Mouse (Mus musculus) stomach, embryonic 16.5 days (tissue): ENCODE data around the gene Rpain. TPM values are rescaled to one million over a fixed set of nuclear protein-coding genes. Genes with fewer than 3 reads are reported as not detected.

Experiments
- ATAC-seq: fragments of 200-750 bp; cut with Nextera tagmentation; 2 replicates; pipeline ENCODE4 v1.8.0; 2017; ENCODE audit warnings: moderate number of reproducible peaks, moderate TSS enrichment; ENCODE audit not compliant: insufficient read depth, low FRiP score
- H3K27ac ChIP-seq: fragments of 300-500 bp; sonication (generic); 2 replicates; pipeline ENCODE4 v1.5.1; 2014; ENCODE audit warnings: low read length
- H3K27me3 ChIP-seq: fragments of 300-500 bp; sonication (generic); 2 replicates; pipeline ENCODE4 v1.6.1; 2014; ENCODE audit warnings: low read length, control low read depth, mixed read lengths; ENCODE audit not compliant: control insufficient read depth, insufficient read depth
- H3K36me3 ChIP-seq: fragments of 300-500 bp; sonication (generic); 2 replicates; pipeline ENCODE4 v1.6.1; 2014; ENCODE audit warnings: low read length; ENCODE audit not compliant: control insufficient read depth, insufficient read depth
- H3K4me1 ChIP-seq: fragments of 300-500 bp; sonication (generic); 2 replicates; pipeline ENCODE4 v1.6.1; 2014; ENCODE audit warnings: low read length, control low read depth, mixed read lengths; ENCODE audit not compliant: control insufficient read depth, insufficient read depth
- H3K4me2 ChIP-seq: fragments of 300-500 bp; sonication (generic); 2 replicates; pipeline ENCODE4 v1.6.1; 2014; ENCODE audit warnings: low read depth, low read length, mixed read lengths
- H3K4me3 ChIP-seq: fragments of 300-500 bp; sonication (generic); replicated peaks from 2 replicates; pipeline ENCODE4 v1.5.1; 2014; ENCODE audit warnings: mild to moderate bottlenecking, low read length
- H3K9ac ChIP-seq: fragments of 300-500 bp; sonication (generic); 2 replicates; pipeline ENCODE4 v1.6.1; 2014; ENCODE audit warnings: low read length
- H3K9me3 ChIP-seq: fragments of 300-500 bp; sonication (generic); replicated peaks from 2 replicates; pipeline ENCODE4 v1.6.1; 2016; ENCODE audit warnings: low read length, control low read depth; ENCODE audit not compliant: control insufficient read depth
- WGBS: fragments of 180-500 bp; shearing (Covaris S2); extraction: QIAGEN DNeasy Blood & Tissue Kit; methylation state at CpG from one replicate; pipeline ENCODE4 v1.1.7; 2014; 5-methylcytosine and 5-hydroxymethylcytosine counted together
- polyA plus RNA-seq: library from polyadenylated mRNA; unstranded; fragments of >200 nt; fragmentation: Nextera tagmentation; extraction: Ambion mirVana; gene quantifications from 2 replicates; pipeline ENCODE4 v1.2.1, GENCODE M21; 2015

Gene Rpain
- polyA plus RNA-seq, 1 experiment from 2014 or later: 72.2 TPM

DNA sequence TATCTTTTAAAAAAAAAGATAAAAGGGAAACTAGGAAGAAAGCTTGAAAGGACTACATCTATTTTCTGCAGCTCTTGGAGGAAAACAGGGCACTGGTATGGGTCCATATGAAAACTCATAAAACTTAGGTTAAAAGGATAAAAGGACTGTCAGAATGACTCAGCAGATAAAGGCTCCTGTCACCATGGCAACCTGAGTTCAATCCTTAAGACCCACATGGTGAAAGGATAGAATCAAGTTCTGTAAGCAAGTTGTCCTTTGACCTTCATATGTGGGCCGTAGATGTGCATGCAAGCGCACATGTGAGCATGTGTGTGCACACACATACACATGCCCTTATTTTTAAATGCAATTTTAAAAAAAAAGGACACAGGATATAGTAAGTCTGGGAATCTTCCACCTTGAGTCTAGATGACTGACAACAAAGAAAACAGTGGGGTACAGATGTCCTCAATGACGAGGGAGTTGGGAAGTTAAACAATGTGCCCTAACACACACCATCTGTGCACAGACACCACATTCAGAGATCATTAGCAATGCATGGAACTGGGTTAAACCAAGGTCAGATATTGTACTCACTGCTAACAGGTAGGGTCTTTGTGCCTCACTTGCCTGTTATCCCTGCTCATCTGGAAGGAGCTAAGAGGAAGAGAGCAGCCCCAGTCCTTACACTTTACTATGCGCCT, 5.6 kb upstream of the Rpain start:
- H3K27me3 ChIP-seq: no peaks in the 10 kb centered on the region
- no peak overlapping the region for H3K27ac ChIP-seq
- H3K4me1 ChIP-seq: peaks cover 9% of the 10 kb centered on the region
- no peak for ATAC-seq
- H3K4me2 ChIP-seq: no peak overlapping the region
- no peak overlapping the region for H3K9ac ChIP-seq
- peaks cover 22% of the 10 kb centered on the region for H3K36me3 ChIP-seq
- WGBS: 82% methylated on average over 4 of the region's 4 CpGs
- H3K4me3 ChIP-seq: no peak overlapping the region
- no peaks in the 10 kb centered on the region for H3K9me3 ChIP-seq

DNA sequence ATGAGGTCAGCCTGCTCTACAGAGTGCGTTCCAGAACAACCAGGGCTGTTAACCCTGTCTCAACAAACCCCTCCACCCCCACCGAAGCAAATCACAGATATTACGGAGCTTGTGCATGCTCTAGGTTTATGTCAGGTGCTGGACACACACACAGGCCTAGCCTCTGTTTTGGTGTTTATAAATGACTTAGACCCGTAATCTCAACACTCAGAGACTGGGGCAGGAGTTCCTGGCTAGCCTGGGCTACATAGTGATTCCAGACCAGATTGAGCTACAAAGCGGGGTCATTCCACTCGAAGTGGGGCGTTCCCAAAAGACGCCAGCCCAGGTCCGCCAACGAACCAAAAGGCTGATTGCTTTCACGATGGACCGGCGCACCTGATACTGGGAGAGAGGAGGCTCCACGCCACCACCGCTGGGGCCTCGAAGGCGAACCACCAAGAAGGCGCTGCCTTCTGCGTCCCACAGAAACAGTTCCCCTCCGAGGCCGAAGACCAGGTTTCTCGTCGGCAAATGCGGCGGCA, 680 bp upstream of the Rpain start:
- ATAC-seq: peak; percentile 3; the same call in 1 of the 2 replicates
- H3K4me1 ChIP-seq: peaks cover 16% of the 10 kb centered on the region
- no peaks in the 10 kb centered on the region for H3K27me3 ChIP-seq
- H3K36me3 ChIP-seq: peaks cover 15% of the 10 kb centered on the region
- H3K4me3 ChIP-seq: peak overlapping the region; percentile 73
- H3K27ac ChIP-seq: peak overlapping the region; percentile 86
- no peaks in the 10 kb centered on the region for H3K9me3 ChIP-seq
- under 1% methylated on average over 25 of the region's 25 CpGs for WGBS
- peak overlapping the region; percentile 84 for H3K9ac ChIP-seq
- H3K4me2 ChIP-seq: peak overlapping the region; percentile 95

DNA sequence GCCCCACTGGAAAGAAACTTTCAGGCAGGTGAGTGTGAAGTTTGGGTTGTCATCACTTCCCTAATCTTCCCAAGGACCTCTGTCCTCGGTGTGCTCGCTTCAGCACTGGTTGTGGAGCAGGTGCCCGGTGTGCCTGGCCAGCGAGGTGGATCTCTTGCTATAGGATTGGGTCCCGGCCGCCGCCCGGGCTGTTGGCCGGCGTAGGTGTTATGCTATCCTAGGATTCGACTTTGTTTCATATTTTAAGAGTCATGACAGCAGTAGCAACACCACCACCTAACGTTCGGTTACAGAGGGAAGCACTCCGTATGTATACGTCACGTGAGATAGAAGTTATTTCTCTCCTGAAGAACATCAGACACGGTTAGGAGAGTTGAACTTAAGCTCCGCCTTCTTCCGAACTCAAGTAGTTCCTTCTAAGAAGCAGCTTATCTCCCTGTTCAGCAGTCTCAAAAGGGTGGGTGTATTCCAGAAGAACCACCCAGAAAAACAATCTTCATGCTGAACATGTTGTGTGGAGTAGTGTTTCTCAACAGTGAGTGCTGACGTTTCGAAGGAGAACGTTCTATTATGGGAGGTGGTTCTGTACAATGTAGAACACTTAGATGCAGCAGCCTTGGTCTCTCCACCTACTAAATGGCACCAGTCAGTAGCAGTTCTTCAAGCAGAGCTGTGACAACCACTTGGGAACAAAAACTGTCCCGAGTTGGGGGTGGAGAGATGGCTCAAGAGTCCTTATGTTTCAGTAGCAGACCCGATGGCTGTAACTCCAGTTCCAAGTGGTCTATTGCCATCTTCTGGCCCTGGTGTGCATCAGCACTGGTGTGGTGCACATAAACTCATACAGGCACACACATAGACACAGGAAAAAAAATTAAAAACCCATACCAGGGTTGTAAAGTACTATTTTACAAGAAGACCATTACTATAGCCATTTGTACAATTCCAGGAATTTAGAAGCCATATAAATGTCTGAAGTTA, 837 bp downstream of the Rpain start:
- H3K27ac ChIP-seq: peak overlapping the region; percentile 91
- H3K27me3 ChIP-seq: no peaks in the 10 kb centered on the region
- H3K9ac ChIP-seq: peak overlapping the region; percentile 72
- peak overlapping the region; percentile 73 for H3K4me3 ChIP-seq
- peak overlapping the region; percentile 76 for H3K4me2 ChIP-seq
- 16% methylated on average over 24 of the region's 24 CpGs for WGBS
- peaks cover 1% of the 10 kb centered on the region; the same call in 1 of the 2 replicates for H3K36me3 ChIP-seq
- H3K4me1 ChIP-seq: peaks cover 16% of the 10 kb centered on the region
- no peaks in the 10 kb centered on the region for H3K9me3 ChIP-seq
- ATAC-seq: no peak; the same call in 1 of the 2 replicates

DNA sequence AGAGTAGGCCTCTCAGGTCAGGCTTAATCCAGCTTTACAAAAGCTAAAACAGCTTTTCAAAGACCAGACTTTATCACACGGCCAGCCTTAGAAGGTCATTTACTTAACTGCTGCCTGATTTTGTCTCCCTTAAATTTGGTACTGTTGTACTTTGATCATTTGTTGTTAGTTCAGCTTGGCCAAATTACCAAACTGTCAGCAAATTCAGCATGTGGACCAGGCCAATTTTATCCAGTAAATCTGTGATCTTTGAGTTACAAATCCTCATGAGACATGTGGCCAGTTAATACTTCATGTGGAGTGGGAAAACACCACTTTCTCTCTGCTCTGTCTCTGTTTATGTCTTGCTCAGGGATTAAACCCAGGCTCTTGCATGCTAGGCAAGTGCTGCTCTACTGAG, 2.6 kb downstream of the Rpain start:
- no peak overlapping the region for H3K4me2 ChIP-seq
- H3K36me3 ChIP-seq: no peaks in the 10 kb centered on the region; the same call in 1 of the 2 replicates
- H3K4me3 ChIP-seq: no peak overlapping the region
- no peaks in the 10 kb centered on the region for H3K27me3 ChIP-seq
- WGBS: 72% methylated on average over 1 of the region's 1 CpGs
- H3K9me3 ChIP-seq: no peaks in the 10 kb centered on the region
- H3K27ac ChIP-seq: no peak overlapping the region
- ATAC-seq: no peak
- no peak overlapping the region for H3K9ac ChIP-seq
- peaks cover 16% of the 10 kb centered on the region for H3K4me1 ChIP-seq

DNA sequence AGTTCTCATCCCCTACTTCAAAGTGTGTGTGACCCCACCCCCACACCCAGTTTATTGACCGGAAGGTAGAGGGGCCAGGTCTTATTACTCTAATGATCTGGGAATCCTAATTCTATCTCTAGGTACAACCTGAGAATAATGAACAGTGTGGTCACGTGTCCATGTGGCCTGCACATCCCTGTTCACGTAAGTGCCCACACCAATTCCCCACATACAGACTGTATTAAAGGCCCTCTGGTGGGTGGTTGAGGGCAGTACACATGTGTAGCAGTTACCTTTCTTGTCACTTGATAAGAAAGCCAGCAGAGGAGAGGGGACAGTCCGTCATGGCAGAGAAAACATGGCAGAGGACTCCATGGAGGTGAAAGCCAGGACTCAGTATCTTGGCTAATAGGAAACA, 3.9 kb downstream of the Rpain start:
- H3K4me2 ChIP-seq: no peak overlapping the region
- WGBS: 69% methylated on average over 4 of the region's 4 CpGs
- no peak for ATAC-seq
- H3K27me3 ChIP-seq: no peaks in the 10 kb centered on the region
- H3K9me3 ChIP-seq: no peaks in the 10 kb centered on the region
- H3K36me3 ChIP-seq: peaks cover 5% of the 10 kb centered on the region
- H3K4me1 ChIP-seq: peaks cover 9% of the 10 kb centered on the region; the same call in 1 of the 2 replicates
- no peak overlapping the region for H3K4me3 ChIP-seq
- H3K9ac ChIP-seq: no peak overlapping the region
- no peak overlapping the region for H3K27ac ChIP-seq

DNA sequence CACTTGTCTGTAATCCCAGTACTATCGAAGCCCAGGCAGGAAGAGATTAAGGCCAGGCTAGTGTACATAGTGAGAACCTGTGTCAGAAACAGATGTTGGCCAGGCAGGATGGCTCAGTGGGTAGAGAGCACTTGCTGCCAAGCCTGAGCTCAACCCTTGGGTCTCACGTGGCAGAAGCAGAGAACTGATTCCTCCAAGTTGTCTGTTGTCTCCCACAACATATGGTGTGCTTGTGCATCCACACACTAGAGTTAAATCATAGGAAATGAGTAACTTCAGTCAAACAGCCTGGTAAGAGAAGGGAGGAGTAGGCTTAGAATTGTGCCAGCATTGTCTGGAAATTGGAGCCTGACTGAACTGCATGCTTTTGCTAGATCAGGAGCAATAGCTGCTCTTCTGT, 5.2 kb downstream of the Rpain start:
- Histone ChIP-seq H3K4me2 (no peak overlapping the region), H3K36me3 (peaks cover 5% of the 10 kb centered on the region), H3K9ac (no peak overlapping the region), H3K4me1 (peaks cover 7% of the 10 kb centered on the region; the same call in 1 of the 2 replicates), H3K27me3 (no peaks in the 10 kb centered on the region), H3K4me3 (no peak overlapping the region), H3K9me3 (no peaks in the 10 kb centered on the region), H3K27ac (no peak overlapping the region)
- WGBS: 70% methylated on average over 2 of the region's 2 CpGs
- no peak for ATAC-seq

DNA sequence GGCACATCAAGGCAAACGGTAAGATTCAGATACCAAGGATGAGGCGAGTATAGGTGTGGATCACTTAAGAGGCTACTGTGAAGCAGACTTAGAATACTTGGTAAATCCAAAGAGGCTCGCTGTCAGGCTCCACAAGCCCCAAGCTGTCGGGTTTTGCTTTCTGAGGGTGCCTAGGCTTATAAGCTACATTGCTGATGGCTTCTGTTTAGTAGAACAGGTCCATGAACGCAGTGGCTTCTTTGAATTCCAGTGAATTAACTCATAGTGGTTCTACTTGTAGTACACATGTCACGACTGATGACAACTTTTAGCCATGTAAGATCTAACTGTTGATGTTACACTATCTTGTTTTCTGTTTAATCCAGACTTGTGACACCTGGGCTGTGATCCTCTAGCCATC, 7.3 kb downstream of the Rpain start:
- Histone ChIP-seq H3K4me2 (no peak overlapping the region), H3K27ac (no peak overlapping the region), H3K27me3 (no peaks in the 10 kb centered on the region), H3K36me3 (peaks cover 5% of the 10 kb centered on the region), H3K4me1 (peaks cover 8% of the 10 kb centered on the region; the same call in 1 of the 2 replicates), H3K9me3 (no peaks in the 10 kb centered on the region), H3K9ac (no peak overlapping the region), H3K4me3 (no peak overlapping the region)
- 89% methylated on average over 6 of the region's 6 CpGs for WGBS
- ATAC-seq: no peak

DNA sequence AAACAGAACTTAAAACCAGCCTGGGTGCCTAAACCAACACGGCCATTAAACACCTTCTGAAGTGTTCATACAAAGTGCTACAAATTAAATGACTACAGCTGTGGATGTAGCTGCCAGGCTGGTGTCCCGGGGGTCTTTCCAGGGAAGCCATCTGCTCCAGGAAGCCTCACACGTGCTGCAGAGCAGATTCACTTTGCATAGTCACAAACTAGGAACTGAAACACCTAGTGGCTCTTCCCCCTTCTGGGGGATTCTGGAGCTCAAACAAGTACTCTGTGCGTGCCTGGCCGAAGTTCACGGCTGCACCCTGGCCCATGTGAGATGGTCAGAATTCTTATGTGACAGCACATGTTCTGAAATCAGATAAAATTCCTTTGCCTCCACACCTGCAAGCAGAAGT, 10.2 kb downstream of the Rpain start:
- ATAC-seq: no peak
- H3K9ac ChIP-seq: no peak overlapping the region
- peaks cover 5% of the 10 kb centered on the region for H3K36me3 ChIP-seq

More for the DNA sequence above, 10.2 kb downstream of the Rpain start:
- H3K27me3 ChIP-seq: no peaks in the 10 kb centered on the region
- H3K27ac ChIP-seq: no peak overlapping the region
- 81% methylated on average over 6 of the region's 6 CpGs for WGBS
- no peak overlapping the region for H3K4me3 ChIP-seq
- H3K4me2 ChIP-seq: no peak overlapping the region
- no peaks in the 10 kb centered on the region for H3K9me3 ChIP-seq
- peaks cover 8% of the 10 kb centered on the region; the same call in 1 of the 2 replicates for H3K4me1 ChIP-seq
